Mouse (Mus musculus): Measurements from ENCODE around the gene T.

GRCm38 (mm10) chr17:8410330-8410729 lies 23.9 kb upstream of the T start:
- TF ChIP-seq CTCF (IDR thresholded peaks at IDR 0.05) (no peak), EP300 (IDR thresholded peaks at IDR 0.05) (no peak)
